Comparison of ENCODE assay signal across 17 mouse cellular contexts in genomic region chr7:112135161-112135560, GRCm38 (mm10). TPM values are rescaled to one million over a fixed set of nuclear protein-coding genes. Genes with fewer than 3 reads are reported as not detected.
"Had no signal": no experiment of that assay in that cellular context is flagged by ENCODE, and none has a peak within 500 bp of the region (broad histone marks: within the 10 kb centered on the region; RNA-seq: fewer than 3 reads in every experiment).

No protein-coding gene starts in this region.

- H3K4me1 ChIP-seq: neural tube, embryonic 13.5 days; neural tube, embryonic 15.5 days; stomach, embryonic 15.5 days had no signal

- H3K4me3 ChIP-seq: neural tube, embryonic 13.5 days; neural tube, embryonic 15.5 days; stomach, embryonic 15.5 days had no signal

- DNase-seq: retina, postnatal 1 day; right cerebral cortex, adult 18-20 months; right cerebral cortex, postnatal 14 days; right cerebral cortex, postnatal 25 days; right cerebral cortex, postnatal 4 days; spleen, adult 18-20 months; thymus, adult 18-20 months; thymus, adult 2 months; thymus, postnatal 14 days; thymus, postnatal 25 days; thymus, postnatal 36 days; thymus, postnatal 4 days had no signal

- H3K27ac ChIP-seq: neural tube, embryonic 13.5 days; neural tube, embryonic 15.5 days; stomach, embryonic 15.5 days; stomach, postnatal 0 days had no signal

RNA-seq across cellular contexts. Expression of gene Dkk3, which starts 23.7 kb away (rescaled TPM):
- total RNA-seq: neutrophil, adult 5-6 weeks had no signal
